Mouse (Mus musculus) olfactory bulb, adult 2 months (tissue): ENCODE measurements around the gene Trrap. TPM values are rescaled to one million over a fixed set of nuclear protein-coding genes. Genes with fewer than 3 reads are reported as not detected.

Experiments used
- H3K27ac ChIP-seq: fragments of 200-500 bp; 2 replicates; pipeline ENCODE4 v1.5.1; 2012; ENCODE audit warnings: low read depth, low read length; ENCODE audit not compliant: insufficient read depth
- H3K4me1 ChIP-seq: fragments of 200-500 bp; 2 replicates; pipeline ENCODE4 v1.6.1; 2012; ENCODE audit warnings: low read length; ENCODE audit not compliant: control insufficient read depth, insufficient read depth
- H3K4me3 ChIP-seq: fragments of 200-500 bp; 2 replicates; pipeline ENCODE4 v1.5.1; 2012; ENCODE audit warnings: mild to moderate bottlenecking, low read depth, low read length, moderate library complexity; ENCODE audit not compliant: insufficient read depth
- CTCF ChIP-seq: fragments of 200-500 bp; IDR thresholded peaks from 2 replicates; pipeline ENCODE4 v1.5.1; 2012; ENCODE audit warnings: low read depth, mild to moderate bottlenecking, low read length, moderate library complexity; ENCODE audit not compliant: insufficient read depth
- POLR2A ChIP-seq: fragments of 200-500 bp; IDR thresholded peaks from 2 replicates; pipeline ENCODE4 v1.6.1; 2012; ENCODE audit warnings: mild to moderate bottlenecking, low read depth, low read length, moderate library complexity; ENCODE audit not compliant: insufficient read depth
- WGBS: fragments of 180-500 bp; shearing (Covaris S2); methylation state at CpG from one replicate; pipeline ENCODE4 v1.1.7; 2018; 5-methylcytosine and 5-hydroxymethylcytosine counted together
- polyA plus RNA-seq: library from polyadenylated mRNA; stranded (reverse); fragments of >200 nt; gene quantifications from 2 replicates; pipeline ENCODE4 v1.2.4, GENCODE M21; 2012; ENCODE audit warnings: low replicate concordance; ENCODE audit not compliant: missing spikeins, insufficient read depth, insufficient read length

Gene Trrap
- polyA plus RNA-seq, 1 experiment: 93.7 TPM

GRCm38 (mm10) chr5:144737101-144737500, 30.4 kb upstream of the Trrap start:
- no peak overlapping the region for H3K4me3 ChIP-seq
- H3K27ac ChIP-seq: no peak overlapping the region
- TF ChIP-seq POLR2A (no peak), CTCF (no peak)
- 87% methylated on average over 14 of the region's 14 CpGs for WGBS
- H3K4me1 ChIP-seq: no peaks in the 10 kb centered on the region

- WGBS: 16% methylated on average over 5 of the region's 5 CpGs
- Histone ChIP-seq H3K27ac (no peak overlapping the region), H3K4me3 (no peak overlapping the region), H3K4me1 (peaks cover 10% of the 10 kb centered on the region)
- no peak for TF ChIP-seq POLR2A
- TF ChIP-seq CTCF: no peak
Observed at GRCm38 (mm10) chr5:144752432-144752831, 15.1 kb upstream of the Trrap start.

- 58% methylated on average over 7 of the region's 7 CpGs for WGBS
- TF ChIP-seq CTCF (no peak), POLR2A (no peak)
- H3K4me1 ChIP-seq: peaks cover 12% of the 10 kb centered on the region
- no peak overlapping the region for H3K27ac ChIP-seq
- no peak overlapping the region for H3K4me3 ChIP-seq
Observed at GRCm38 (mm10) chr5:144753041-144753440, 14.5 kb upstream of the Trrap start.

- peaks cover 22% of the 10 kb centered on the region for H3K4me1 ChIP-seq
- no peak for TF ChIP-seq POLR2A
- no peak for TF ChIP-seq CTCF
- H3K27ac ChIP-seq: no peak overlapping the region
- 80% methylated on average over 10 of the region's 10 CpGs for WGBS
- H3K4me3 ChIP-seq: no peak overlapping the region
Observed at GRCm38 (mm10) chr5:144755191-144755590, 12.3 kb upstream of the Trrap start.

- Histone ChIP-seq H3K4me1 (peaks cover 20% of the 10 kb centered on the region), H3K27ac (no peak overlapping the region), H3K4me3 (no peak overlapping the region)
- no peak for TF ChIP-seq POLR2A
- no peak for TF ChIP-seq CTCF
- WGBS: 89% methylated on average over 9 of the region's 9 CpGs
Observed at GRCm38 (mm10) chr5:144757402-144757801, 10.1 kb upstream of the Trrap start.

GRCm38 (mm10) chr5:144758422-144758821, 9.1 kb upstream of the Trrap start:
- Histone ChIP-seq H3K4me3 (peak overlapping the region; percentile 21; the same call in 1 of the 2 replicates), H3K27ac (peak overlapping the region; percentile 71), H3K4me1 (peaks cover 17% of the 10 kb centered on the region)
- TF ChIP-seq POLR2A: no peak
- no peak for TF ChIP-seq CTCF
- 7% methylated on average over 8 of the region's 8 CpGs for WGBS

GRCm38 (mm10) chr5:144761161-144761868, 6.2 kb upstream of the Trrap start, which contains the start of gene Tmem130:
Gene Tmem130 (minus strand): TSS chr5:144761818.
- Histone ChIP-seq H3K4me3 (peak within 1 kb of the TSS; percentile 67), H3K4me1 (peaks cover 17% of the 10 kb centered on the region), H3K27ac (peak within 1 kb of the TSS; percentile 75)
- under 1% methylated on average over 38 of the region's 38 CpGs for WGBS
- TF ChIP-seq POLR2A (peak; percentile 82), CTCF (no peak)

- no peak for TF ChIP-seq CTCF
- TF ChIP-seq POLR2A: no peak
- 66% methylated on average over 7 of the region's 7 CpGs for WGBS
Observed at GRCm38 (mm10) chr5:144766026-144766425, 1.5 kb upstream of the Trrap start.

GRCm38 (mm10) chr5:144766646-144767045, 886 bp upstream of the Trrap start:
- 52% methylated on average over 11 of the region's 11 CpGs for WGBS
- no peak overlapping the region for H3K27ac ChIP-seq
- TF ChIP-seq CTCF: no peak
- no peak for TF ChIP-seq POLR2A

More at GRCm38 (mm10) chr5:144766026-144766425, 1.5 kb upstream of the Trrap start:
- H3K4me1 ChIP-seq: peaks cover 10% of the 10 kb centered on the region
- no peak overlapping the region for H3K4me3 ChIP-seq
- H3K27ac ChIP-seq: no peak overlapping the region

More at GRCm38 (mm10) chr5:144766646-144767045, 886 bp upstream of the Trrap start:
- H3K4me1 ChIP-seq: peaks cover 10% of the 10 kb centered on the region
- no peak overlapping the region for H3K4me3 ChIP-seq
